Mouse (Mus musculus) neural tube, embryonic 14.5 days (tissue): Measurements from ENCODE around the gene Zfp658. TPM values are rescaled to one million over a fixed set of nuclear protein-coding genes. Genes with fewer than 3 reads are reported as not detected.

Experiments
- ATAC-seq: fragments of 200-750 bp; cut with Nextera tagmentation; 2 replicates; pipeline ENCODE4 v1.8.0; 2017; ENCODE audit warnings: low read depth, mild to moderate bottlenecking, moderate TSS enrichment, moderate library complexity
- H3K27ac ChIP-seq: fragments of 300-500 bp; sonication (generic); 2 replicates; pipeline ENCODE4 v1.5.1; 2014; ENCODE audit warnings: low read depth, mild to moderate bottlenecking, control low read depth, low read length, moderate library complexity, mixed read lengths
- H3K27me3 ChIP-seq: fragments of 300-500 bp; sonication (generic); 2 replicates; pipeline ENCODE4 v1.6.1; 2014; ENCODE audit warnings: low read length; ENCODE audit not compliant: control insufficient read depth, insufficient read depth
- H3K36me3 ChIP-seq: fragments of 300-500 bp; sonication (generic); 2 replicates; pipeline ENCODE4 v1.6.1; 2014; ENCODE audit warnings: low read length, mixed read lengths; ENCODE audit not compliant: control insufficient read depth, insufficient read depth
- H3K4me1 ChIP-seq: fragments of 300-500 bp; sonication (generic); 2 replicates; pipeline ENCODE4 v1.6.1; 2014; ENCODE audit warnings: low read length; ENCODE audit not compliant: control insufficient read depth, insufficient read depth
- H3K4me2 ChIP-seq: fragments of 300-500 bp; sonication (generic); 2 replicates; pipeline ENCODE4 v1.6.1; 2014; ENCODE audit warnings: mild to moderate bottlenecking, low read depth, low read length, control low read depth
- H3K4me3 ChIP-seq: fragments of 300-500 bp; sonication (generic); 2 replicates; pipeline ENCODE4 v1.5.1; 2014; ENCODE audit warnings: low read depth, low read length, control low read depth, mixed read lengths
- H3K9ac ChIP-seq: fragments of 300-500 bp; sonication (generic); replicated peaks from 2 replicates; pipeline ENCODE4 v1.6.1; 2014; ENCODE audit warnings: low read depth, mild to moderate bottlenecking, control low read depth, low read length, mixed read lengths
- H3K9me3 ChIP-seq: fragments of 300-500 bp; sonication (generic); 2 replicates; pipeline ENCODE4 v1.6.1; 2016; ENCODE audit warnings: low read length; ENCODE audit not compliant: control insufficient read depth
- WGBS: fragments of 180-500 bp; shearing (Covaris S2); extraction: QIAGEN DNeasy Blood & Tissue Kit; methylation state at CpG from one replicate; pipeline ENCODE4 v1.1.7; 2014; 5-methylcytosine and 5-hydroxymethylcytosine counted together
- polyA plus RNA-seq: library from polyadenylated mRNA; unstranded; fragments of >200 nt; fragmentation: Nextera tagmentation; extraction: Ambion mirVana; gene quantifications from 2 replicates; pipeline ENCODE4 v1.2.1, GENCODE M21; 2014

The Zfp658 gene
- polyA plus RNA-seq, 1 experiment from 2014 or later: 7.8 TPM

GRCm38 (mm10) chr7:43608316-43608824 is 46.3 kb downstream of the Zfp658 start:
- no peaks in the 10 kb centered on the region for H3K36me3 ChIP-seq
- no peak overlapping the region for H3K4me2 ChIP-seq
- no peak overlapping the region for H3K27ac ChIP-seq
- no peak for ATAC-seq
- 83% methylated on average over 7 of the region's 7 CpGs for whole genome bisulfite sequencing
- no peaks in the 10 kb centered on the region for H3K27me3 ChIP-seq
- H3K4me1 ChIP-seq: 0 out of 2 replicates have a peak, but pooled peaks cover 3% of the 10 kb centered on the region
- no peak overlapping the region for H3K4me3 ChIP-seq
- no peak overlapping the region for H3K9ac ChIP-seq
- H3K9me3 ChIP-seq: no peaks in the 10 kb centered on the region

GRCm38 (mm10) chr7:43613816-43614551 is 51.9 kb downstream of the Zfp658 start:
- no peak overlapping the region for H3K4me3 ChIP-seq
- WGBS: 80% methylated on average over 14 of the region's 14 CpGs
- no peak overlapping the region for H3K9ac ChIP-seq
- H3K4me2 ChIP-seq: no peak overlapping the region
- H3K36me3 ChIP-seq: no peaks in the 10 kb centered on the region
- H3K4me1 ChIP-seq: no peaks in the 10 kb centered on the region
- H3K27ac ChIP-seq: no peak overlapping the region
- H3K9me3 ChIP-seq: no peaks in the 10 kb centered on the region
- ATAC-seq: no peak
- H3K27me3 ChIP-seq: no peaks in the 10 kb centered on the region

- H3K4me2 ChIP-seq: no peak overlapping the region
- no peaks in the 10 kb centered on the region for H3K36me3 ChIP-seq
- no peak overlapping the region for H3K27ac ChIP-seq
- no peak overlapping the region for H3K9ac ChIP-seq
- no peak for ATAC-seq
- no peak overlapping the region for H3K4me3 ChIP-seq
- no peaks in the 10 kb centered on the region for H3K27me3 ChIP-seq
- H3K4me1 ChIP-seq: no peaks in the 10 kb centered on the region
- WGBS: 83% methylated on average over 7 of the region's 7 CpGs
- H3K9me3 ChIP-seq: no peaks in the 10 kb centered on the region
Observed at GRCm38 (mm10) chr7:43622927-43623326, 60.9 kb downstream of the Zfp658 start.

- no peaks in the 10 kb centered on the region for H3K36me3 ChIP-seq
- no peaks in the 10 kb centered on the region for H3K27me3 ChIP-seq
- H3K4me1 ChIP-seq: no peaks in the 10 kb centered on the region
- 12% methylated on average over 10 of the region's 10 CpGs for WGBS
- ATAC-seq: 0 out of 2 replicates have a peak, but pooled peaks have one; percentile 54
- H3K27ac ChIP-seq: no peak overlapping the region
- H3K9me3 ChIP-seq: no peaks in the 10 kb centered on the region
- H3K9ac ChIP-seq: no peak overlapping the region
- H3K4me3 ChIP-seq: no peak overlapping the region
- no peak overlapping the region for H3K4me2 ChIP-seq
Observed at GRCm38 (mm10) chr7:43623819-43624218, 61.8 kb downstream of the Zfp658 start.

Other genes with a start within 250 kb of the Zfp658 start
- 24.6 and 25.4 TPM in 2 replicates for gene Zfp715, start 249.0 kb upstream of the Zfp658 start, polyA plus RNA-seq
- 0.12 and 0.28 TPM in 2 replicates for gene Siglecf, start 210.9 kb upstream of the Zfp658 start, polyA plus RNA-seq
- gene Siglecg, start 154.1 kb upstream of the Zfp658 start, polyA plus RNA-seq: not detected in 2 replicates
- not detected in 2 replicates for gene Lim2, start 134.6 kb upstream of the Zfp658 start, polyA plus RNA-seq
- not detected in 2 replicates for gene Nkg7, start 125.2 kb upstream of the Zfp658 start, polyA plus RNA-seq
- gene Cldnd2, start 121.5 kb upstream of the Zfp658 start, polyA plus RNA-seq: not detected in 2 replicates
- gene Etfb, start 118.2 kb upstream of the Zfp658 start, polyA plus RNA-seq: 107 and 129 TPM in 2 replicates
- 0.27 and 0.41 TPM in 2 replicates for gene Gm45233, start 118.1 kb upstream of the Zfp658 start, polyA plus RNA-seq
- 13.6 and 15.4 TPM in 2 replicates for gene Vsig10l, start 99.1 kb upstream of the Zfp658 start, polyA plus RNA-seq
- 9.8 and 14.6 TPM in 2 replicates for gene Iglon5, start 72.2 kb upstream of the Zfp658 start, polyA plus RNA-seq
- gene 4931406B18Rik, start 56.3 kb upstream of the Zfp658 start, polyA plus RNA-seq: 0.05 TPM in 1 of 2 replicates, not detected in the other
- 0.87 and 1.3 TPM in 2 replicates for gene Cd33, start 17.8 kb upstream of the Zfp658 start, polyA plus RNA-seq
- gene Zfp719, start 17.4 kb downstream of the Zfp658 start, polyA plus RNA-seq: 16.5 and 19.8 TPM in 2 replicates
- 0.24 and 0.44 TPM in 2 replicates for gene Zfp819, start 44.9 kb downstream of the Zfp658 start, polyA plus RNA-seq
- gene Ceacam18, start 72.5 kb downstream of the Zfp658 start, polyA plus RNA-seq: 0.13 and 0.20 TPM in 2 replicates
- gene Siglece, start 97.9 kb downstream of the Zfp658 start, polyA plus RNA-seq: 0.15 and 0.33 TPM in 2 replicates
- gene Ctu1, start 109.8 kb downstream of the Zfp658 start, polyA plus RNA-seq: 14.4 and 15.0 TPM in 2 replicates
- not detected in 2 replicates for gene Klk14, start 128.2 kb downstream of the Zfp658 start, polyA plus RNA-seq
- 0.11 TPM in 1 of 2 replicates, not detected in the other for gene Klk13, start 150.3 kb downstream of the Zfp658 start, polyA plus RNA-seq
- gene Klk12, start 206.6 kb downstream of the Zfp658 start, polyA plus RNA-seq: not detected in 2 replicates
- gene Klk11, start 212.3 kb downstream of the Zfp658 start, polyA plus RNA-seq: not detected in 2 replicates
- not detected in 2 replicates for gene Klk10, start 218.8 kb downstream of the Zfp658 start, polyA plus RNA-seq
- gene Klk9, start 229.6 kb downstream of the Zfp658 start, polyA plus RNA-seq: not detected in 2 replicates
- gene Klk8, start 235.3 kb downstream of the Zfp658 start, polyA plus RNA-seq: 7.6 and 8.6 TPM in 2 replicates
- gene Klk7, start 249.0 kb downstream of the Zfp658 start, polyA plus RNA-seq: not detected in 2 replicates